Mouse (Mus musculus) cerebellum, adult 8-10 months (tissue): ENCODE data around the gene Mxd1.

Experiments used
- DNase-seq: peaks from one replicate; pipeline ENCODE4 v3.0.0; 2022

The Mxd1 gene

GRCm38 (mm10) chr6:86668580-86669239 lies at the start of gene Mxd1:
TSS of gene Mxd1 (minus strand) at chr6:86669161.
- no peak for DNase-seq

- DNase-seq: no peak
Measured at GRCm38 (mm10) chr6:86708072-86708774, 39.3 kb upstream of the Mxd1 start.

GRCm38 (mm10) chr6:86702577-86702976 lies 33.6 kb upstream of the Mxd1 start:
- DNase-seq: no peak

- no peak for DNase-seq
Measured at GRCm38 (mm10) chr6:86697903-86698302, 28.9 kb upstream of the Mxd1 start.

GRCm38 (mm10) chr6:86696213-86696612 lies 27.3 kb upstream of the Mxd1 start:
- DNase-seq: peak; percentile 33

GRCm38 (mm10) chr6:86694465-86694864 lies 25.5 kb upstream of the Mxd1 start:
- peak; percentile 46 for DNase-seq

GRCm38 (mm10) chr6:86689671-86690070 lies 20.7 kb upstream of the Mxd1 start:
- DNase-seq: no peak

- DNase-seq: no peak
Measured at GRCm38 (mm10) chr6:86686971-86687370, 18.0 kb upstream of the Mxd1 start.

- DNase-seq: no peak
Measured at GRCm38 (mm10) chr6:86684655-86685011, 15.7 kb upstream of the Mxd1 start.

- DNase-seq: peak; percentile 91
Measured at GRCm38 (mm10) chr6:86683872-86684654, 15.1 kb upstream of the Mxd1 start, which contains the start of gene Snrnp27. TSS of gene Snrnp27 (minus strand) at chr6:86684522.

- DNase-seq: no peak
Measured at GRCm38 (mm10) chr6:86681289-86681688, 12.3 kb upstream of the Mxd1 start.

GRCm38 (mm10) chr6:86678341-86678740 lies 9.4 kb upstream of the Mxd1 start:
- no peak for DNase-seq

GRCm38 (mm10) chr6:86670873-86671272 lies 1.9 kb upstream of the Mxd1 start:
- peak; percentile 59 for DNase-seq

GRCm38 (mm10) chr6:86669240-86669727 lies 323 bp upstream of the Mxd1 start:
- DNase-seq: peak; percentile 100

- no peak for DNase-seq
Measured at GRCm38 (mm10) chr6:86667061-86667460, 1.9 kb downstream of the Mxd1 start.

- DNase-seq: no peak
Measured at GRCm38 (mm10) chr6:86665560-86666307, 3.2 kb downstream of the Mxd1 start.

GRCm38 (mm10) chr6:86665076-86665475 lies 3.9 kb downstream of the Mxd1 start:
- no peak for DNase-seq

- no peak for DNase-seq
Measured at GRCm38 (mm10) chr6:86660161-86660877, 8.6 kb downstream of the Mxd1 start.

- DNase-seq: no peak
Measured at GRCm38 (mm10) chr6:86658501-86658900, 10.5 kb downstream of the Mxd1 start.

- DNase-seq: no peak
Measured at GRCm38 (mm10) chr6:86654270-86654916, 14.6 kb downstream of the Mxd1 start.

GRCm38 (mm10) chr6:86653026-86653425 lies 15.9 kb downstream of the Mxd1 start:
- no peak for DNase-seq

- no peak for DNase-seq
Measured at GRCm38 (mm10) chr6:86646143-86646542, 22.8 kb downstream of the Mxd1 start.
